Mouse (Mus musculus) thymus, adult 2 months (tissue): Measurements from ENCODE around the gene Fbxo33.

Experiments
- CTCF ChIP-seq: fragments of 200-500 bp; IDR thresholded peaks from 2 replicates; pipeline ENCODE4 v1.5.1; 2012; ENCODE audit warnings: mild to moderate bottlenecking, control low read depth, low read length, moderate library complexity, borderline replicate concordance; ENCODE audit not compliant: control insufficient read depth, poor library complexity, insufficient read depth; ENCODE audit errors: extremely low read depth
- POLR2A ChIP-seq: fragments of 200-500 bp; IDR thresholded peaks from 2 replicates; pipeline ENCODE4 v1.6.1; 2012; ENCODE audit warnings: mild to moderate bottlenecking, low read length, control low read depth, moderate library complexity; ENCODE audit not compliant: control insufficient read depth, poor library complexity, insufficient read depth; ENCODE audit errors: extremely low read depth

DNA sequence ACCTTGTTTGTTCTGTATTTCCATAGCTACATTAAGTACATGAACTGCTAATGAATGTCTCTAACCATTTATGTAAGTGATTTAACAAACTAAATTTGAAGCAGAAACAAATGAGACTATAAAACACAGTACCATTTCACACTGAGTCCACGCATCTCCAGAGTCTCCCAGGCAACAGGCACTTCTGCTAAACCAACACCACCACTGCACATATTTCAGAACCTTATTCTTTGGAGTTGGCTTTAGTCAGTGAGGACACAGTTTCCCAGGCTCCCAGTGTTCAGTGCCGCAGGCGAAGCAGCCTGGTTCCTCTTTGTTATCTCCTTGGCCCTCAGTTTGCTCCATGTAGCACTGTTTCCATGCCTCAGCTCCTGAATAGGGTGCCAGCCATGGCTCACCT, 41.7 kb downstream of the Fbxo33 start:
- TF ChIP-seq CTCF (no peak), POLR2A (no peak)
